Mouse (Mus musculus) midbrain, embryonic 11.5 days (tissue): ENCODE results near the gene Cul5. TPM values are rescaled to one million over a fixed set of nuclear protein-coding genes. Genes with fewer than 3 reads are reported as not detected.

Experiments
- ATAC-seq: fragments of 200-750 bp; cut with Nextera tagmentation; 2 replicates; pipeline ENCODE4 v1.8.0; 2017; ENCODE audit warnings: moderate TSS enrichment, moderate library complexity; ENCODE audit not compliant: low FRiP score
- DNase-seq: peaks from one replicate; pipeline ENCODE4 v3.0.0; 2015; ENCODE audit warnings: low spot score; ENCODE audit errors: missing footprints
- H3K27ac ChIP-seq: fragments of 300-500 bp; sonication (generic); 2 replicates; pipeline ENCODE4 v1.5.1; 2014; ENCODE audit warnings: low read depth, low read length
- H3K27me3 ChIP-seq: fragments of 300-500 bp; sonication (generic); 2 replicates; pipeline ENCODE4 v1.6.1; 2014; ENCODE audit warnings: mild to moderate bottlenecking, low read length, moderate library complexity, mixed read lengths; ENCODE audit not compliant: control insufficient read depth, insufficient read depth
- H3K36me3 ChIP-seq: fragments of 300-500 bp; sonication (generic); 2 replicates; pipeline ENCODE4 v1.6.1; 2014; ENCODE audit warnings: mild to moderate bottlenecking, low read length, moderate library complexity, mixed read lengths; ENCODE audit not compliant: control insufficient read depth, insufficient read depth
- H3K4me1 ChIP-seq: fragments of 300-500 bp; sonication (generic); 2 replicates; pipeline ENCODE4 v1.6.1; 2014; ENCODE audit warnings: low read length; ENCODE audit not compliant: control insufficient read depth, insufficient read depth
- H3K4me2 ChIP-seq: fragments of 300-500 bp; sonication (generic); 2 replicates; pipeline ENCODE4 v1.6.1; 2014; ENCODE audit warnings: mild to moderate bottlenecking, moderate library complexity
- H3K4me3 ChIP-seq: fragments of 300-500 bp; sonication (generic); 2 replicates; pipeline ENCODE4 v1.5.1; 2014; ENCODE audit warnings: low read depth, low read length
- H3K9ac ChIP-seq: fragments of 300-500 bp; sonication (generic); 2 replicates; pipeline ENCODE4 v1.6.1; 2014; ENCODE audit warnings: low read length
- H3K9me3 ChIP-seq: fragments of 300-500 bp; sonication (generic); 2 replicates; pipeline ENCODE4 v1.6.1; 2016; ENCODE audit warnings: low read length; ENCODE audit not compliant: control insufficient read depth
- WGBS: fragments of 180-500 bp; shearing (Covaris S2); extraction: QIAGEN DNeasy Blood & Tissue Kit; methylation state at CpG from one replicate; pipeline ENCODE4 v1.1.7; 2014; 5-methylcytosine and 5-hydroxymethylcytosine counted together
- polyA plus RNA-seq: library from polyadenylated mRNA; unstranded; fragments of >200 nt; fragmentation: Nextera tagmentation; extraction: Ambion mirVana; gene quantifications from 2 replicates; pipeline ENCODE4 v1.2.1, GENCODE M21; 2014

Cul5 gene
- polyA plus RNA-seq, 1 experiment from 2014 or later: 41.6 TPM

DNA sequence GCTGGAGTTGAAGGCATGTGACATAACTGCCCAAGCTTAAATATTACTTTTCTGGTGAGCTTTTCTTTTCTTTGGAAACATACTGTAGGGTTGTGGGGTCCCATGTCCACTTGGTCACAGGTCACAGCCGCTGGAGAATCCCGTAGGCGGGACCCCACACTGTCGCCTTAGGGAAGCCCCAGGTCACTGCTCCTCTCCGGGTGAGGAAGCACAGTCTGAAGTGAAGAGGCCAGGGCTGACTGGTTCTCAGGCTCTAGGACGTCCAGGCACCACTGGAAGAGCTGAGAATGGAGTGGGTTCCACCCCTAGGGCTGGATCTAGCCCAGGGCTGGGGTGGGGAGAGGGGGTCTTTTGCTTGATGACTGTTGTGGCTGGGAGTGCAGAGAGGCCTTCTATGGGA, 71.2 kb downstream of the Cul5 start:
- no peak overlapping the region for H3K9ac ChIP-seq
- 74% methylated on average over 6 of the region's 6 CpGs for WGBS
- no peak overlapping the region for H3K27ac ChIP-seq
- no peaks in the 10 kb centered on the region for H3K4me1 ChIP-seq
- no peak for DNase-seq
- no peak overlapping the region for H3K4me3 ChIP-seq
- H3K4me2 ChIP-seq: no peak overlapping the region
- H3K36me3 ChIP-seq: no peaks in the 10 kb centered on the region
- no peaks in the 10 kb centered on the region for H3K27me3 ChIP-seq
- no peaks in the 10 kb centered on the region for H3K9me3 ChIP-seq
- no peak for ATAC-seq

DNA sequence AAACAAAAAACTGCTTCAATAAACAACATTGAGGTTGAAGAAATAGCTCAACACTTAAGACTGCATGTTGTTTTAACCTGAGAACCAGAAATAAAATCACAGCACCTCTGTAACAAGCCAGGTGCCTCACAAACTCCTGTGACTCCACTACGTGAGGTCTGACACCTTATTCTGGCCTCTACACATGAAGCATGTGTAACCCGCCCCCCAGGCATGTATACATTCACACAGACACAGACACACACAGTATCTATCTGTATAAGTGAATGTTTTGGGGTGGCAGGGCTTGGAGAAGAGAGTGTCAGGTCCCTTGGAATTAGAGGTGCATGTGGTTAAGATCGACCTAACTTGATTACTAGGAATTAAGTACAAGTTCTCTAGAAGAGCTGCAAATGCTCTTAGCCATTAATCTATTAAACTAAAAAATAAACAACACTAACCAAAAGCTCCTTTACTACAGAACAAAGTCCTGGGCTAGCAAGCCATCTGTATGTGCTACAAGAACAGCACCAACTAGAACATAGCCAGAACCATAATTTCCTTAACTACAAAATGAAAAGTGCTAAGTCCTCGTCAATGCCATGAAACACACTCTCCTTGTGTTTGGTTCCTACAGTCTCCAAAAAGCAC, 72.7 kb downstream of the Cul5 start:
- Histone ChIP-seq H3K27me3 (no peaks in the 10 kb centered on the region), H3K36me3 (no peaks in the 10 kb centered on the region), H3K4me1 (no peaks in the 10 kb centered on the region), H3K4me2 (no peak overlapping the region), H3K27ac (no peak overlapping the region), H3K9ac (no peak overlapping the region), H3K4me3 (no peak overlapping the region), H3K9me3 (no peaks in the 10 kb centered on the region)
- ATAC-seq: no peak
- WGBS: 93% methylated on average over 4 of the region's 4 CpGs
- no peak for DNase-seq

DNA sequence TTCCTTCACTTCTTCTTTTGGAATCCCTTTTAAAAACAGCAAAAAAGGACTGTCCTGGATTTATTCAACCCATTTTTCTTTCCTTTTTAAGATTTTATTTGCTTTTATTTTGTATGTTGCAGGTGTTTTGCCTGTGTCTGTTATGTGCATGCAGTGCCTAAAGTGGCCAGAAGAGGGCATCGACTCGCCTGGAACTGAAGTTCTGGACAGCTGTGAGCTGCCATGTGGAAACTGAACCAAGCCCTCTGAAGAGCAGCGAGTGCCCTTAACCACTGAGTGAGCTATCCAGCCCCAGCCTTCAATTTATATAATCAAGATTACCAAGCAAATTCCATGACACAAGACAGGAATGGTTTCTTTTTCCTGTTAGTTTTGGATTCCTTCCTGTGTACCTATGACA, 75.0 kb downstream of the Cul5 start:
- Histone ChIP-seq H3K36me3 (no peaks in the 10 kb centered on the region), H3K27me3 (no peaks in the 10 kb centered on the region), H3K4me3 (no peak overlapping the region), H3K4me1 (no peaks in the 10 kb centered on the region), H3K9ac (no peak overlapping the region), H3K4me2 (no peak overlapping the region), H3K9me3 (no peaks in the 10 kb centered on the region), H3K27ac (no peak overlapping the region)
- ATAC-seq: no peak
- peak; percentile 92 for DNase-seq
- WGBS: 11% methylated on average over 3 of the region's 3 CpGs

DNA sequence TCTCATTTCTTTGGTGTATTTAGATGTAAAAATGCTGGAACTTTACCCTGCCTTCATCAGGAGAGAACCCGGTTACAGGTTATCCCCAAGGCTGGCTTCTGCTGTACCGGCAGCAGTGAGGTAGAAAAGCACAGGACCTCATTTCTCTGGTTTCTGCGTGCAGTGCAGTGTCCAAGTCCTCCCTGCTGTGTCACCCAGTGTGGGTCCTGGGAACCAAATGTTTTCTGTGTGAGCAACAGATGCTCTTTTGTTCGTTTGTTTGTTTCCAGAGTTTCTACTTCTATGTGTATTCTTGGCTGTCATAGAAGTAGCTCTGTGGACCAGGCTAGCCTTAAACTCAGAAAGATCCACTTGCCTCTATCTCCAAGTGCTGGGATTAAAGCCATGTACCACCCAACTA, 87.9 kb downstream of the Cul5 start:
- no peak for ATAC-seq
- no peaks in the 10 kb centered on the region for H3K9me3 ChIP-seq
- H3K4me1 ChIP-seq: no peaks in the 10 kb centered on the region
- DNase-seq: peak; percentile 61
- no peak overlapping the region for H3K9ac ChIP-seq
- no peaks in the 10 kb centered on the region for H3K27me3 ChIP-seq
- 89% methylated on average over 4 of the region's 4 CpGs for WGBS
- no peak overlapping the region for H3K4me3 ChIP-seq
- peaks cover 2% of the 10 kb centered on the region for H3K36me3 ChIP-seq
- H3K4me2 ChIP-seq: no peak overlapping the region
- H3K27ac ChIP-seq: no peak overlapping the region

DNA sequence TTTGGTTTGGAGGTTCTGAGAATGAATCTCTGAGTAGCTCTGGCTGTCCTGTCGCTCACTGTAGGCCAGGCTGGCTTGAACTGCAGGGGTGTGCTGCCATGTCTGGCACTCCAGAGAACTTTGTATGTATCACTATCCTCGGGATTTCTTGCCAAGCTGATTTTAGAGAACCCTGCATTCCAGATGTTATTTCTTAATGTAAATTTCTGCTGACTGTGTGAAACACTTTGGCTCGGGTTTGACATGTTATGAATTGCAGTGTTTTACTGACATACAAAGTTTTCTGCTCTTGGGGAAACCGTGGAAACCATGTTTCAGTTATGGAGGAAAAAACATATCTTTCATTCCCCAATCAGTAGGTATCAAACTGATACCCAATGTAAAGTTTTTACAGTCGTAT, 94.1 kb downstream of the Cul5 start:
- Histone ChIP-seq H3K4me2 (no peak overlapping the region), H3K27me3 (no peaks in the 10 kb centered on the region), H3K4me3 (no peak overlapping the region), H3K36me3 (peaks cover 7% of the 10 kb centered on the region; the same call in 1 of the 2 replicates), H3K4me1 (no peaks in the 10 kb centered on the region), H3K9ac (no peak overlapping the region), H3K27ac (no peak overlapping the region), H3K9me3 (no peaks in the 10 kb centered on the region)
- peak; percentile 61 for DNase-seq
- ATAC-seq: no peak
- 89% methylated on average over 5 of the region's 5 CpGs for WGBS

DNA sequence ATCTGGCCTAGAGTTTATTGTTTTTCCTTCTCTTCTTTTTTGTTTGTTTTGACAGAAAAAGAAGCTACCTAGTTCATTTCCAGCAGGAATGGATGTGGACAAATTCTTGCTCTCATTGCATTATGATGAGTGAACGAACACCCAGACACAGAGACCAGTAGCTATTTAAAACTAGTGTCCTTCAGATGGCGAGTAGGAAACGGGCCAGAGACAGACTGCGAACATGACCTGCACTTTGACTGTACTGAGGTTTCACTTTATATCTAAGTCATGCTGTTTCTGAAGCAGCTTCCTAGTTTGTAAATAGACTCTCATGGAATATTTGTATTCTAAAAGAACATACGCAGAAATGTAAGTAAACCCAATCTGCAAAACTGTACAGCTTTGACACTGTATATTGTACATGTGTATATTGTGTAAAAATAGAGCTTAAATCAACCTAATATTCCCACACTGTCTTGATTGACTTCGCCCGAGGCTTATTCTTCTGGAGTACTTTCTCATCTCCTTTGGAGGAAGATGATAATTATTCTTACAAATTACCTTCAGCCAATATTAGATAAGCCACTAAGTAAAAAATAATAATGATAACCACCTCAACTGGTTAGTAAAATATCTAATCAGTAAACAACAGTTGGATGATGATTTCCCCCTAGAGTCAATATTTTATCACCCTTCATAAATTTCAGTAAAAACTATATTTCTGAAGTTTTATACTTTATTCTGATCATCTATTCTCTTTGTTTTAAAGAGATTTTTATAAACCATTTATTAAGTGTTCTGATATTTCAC, 97.1 kb downstream of the Cul5 start:
- WGBS: 96% methylated on average over 7 of the region's 7 CpGs
- no peaks in the 10 kb centered on the region for H3K4me1 ChIP-seq
- ATAC-seq (no peak), DNase-seq (peak; percentile 56)
- H3K27ac ChIP-seq: no peak overlapping the region
- no peaks in the 10 kb centered on the region for H3K27me3 ChIP-seq
- H3K9me3 ChIP-seq: no peaks in the 10 kb centered on the region
- H3K9ac ChIP-seq: no peak overlapping the region
- H3K4me3 ChIP-seq: no peak overlapping the region
- H3K4me2 ChIP-seq: no peak overlapping the region
- peaks cover 16% of the 10 kb centered on the region for H3K36me3 ChIP-seq

DNA sequence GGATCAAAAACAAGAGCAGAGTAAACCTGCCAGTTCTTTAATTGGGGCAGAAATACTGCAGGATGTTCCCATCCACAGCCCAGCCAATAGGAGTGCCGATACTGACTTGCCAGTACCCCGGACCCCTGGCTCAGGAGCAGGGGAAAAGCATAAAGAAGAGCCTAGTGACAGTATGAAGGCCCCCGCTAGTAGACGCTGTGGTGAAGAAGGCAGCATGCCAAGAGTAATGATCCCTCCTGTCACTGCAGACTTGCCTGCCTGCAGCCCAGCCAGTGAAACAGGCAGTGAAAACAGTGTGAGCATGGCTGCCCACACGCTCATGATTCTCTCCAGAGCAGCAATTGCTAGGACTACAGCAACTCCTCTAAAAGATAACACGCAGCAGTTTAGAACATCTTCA, 99.2 kb downstream of the Cul5 start:
- H3K9me3 ChIP-seq: no peaks in the 10 kb centered on the region
- 96% methylated on average over 6 of the region's 6 CpGs for WGBS
- no peak overlapping the region for H3K27ac ChIP-seq
- no peaks in the 10 kb centered on the region for H3K4me1 ChIP-seq
- peaks cover 20% of the 10 kb centered on the region for H3K36me3 ChIP-seq
- ATAC-seq: no peak
- H3K27me3 ChIP-seq: no peaks in the 10 kb centered on the region
- no peak overlapping the region for H3K9ac ChIP-seq
- no peak overlapping the region for H3K4me3 ChIP-seq
- no peak overlapping the region for H3K4me2 ChIP-seq
- peak; percentile 78 for DNase-seq

Other genes starting within 250 kb of the Cul5 start
- gene Atm, start 133.3 kb downstream of the Cul5 start, polyA plus RNA-seq: 17.7 and 18.0 TPM in 2 replicates
- 22.2 and 25.4 TPM in 2 replicates for gene Npat, start 133.0 kb downstream of the Cul5 start, polyA plus RNA-seq
- gene Acat1, start 59.6 kb downstream of the Cul5 start, polyA plus RNA-seq: 52.7 and 53.2 TPM in 2 replicates
- gene Rab39, start 36.2 kb upstream of the Cul5 start, polyA plus RNA-seq: 4.6 and 6.2 TPM in 2 replicates
- gene Slc35f2, start 101.5 kb upstream of the Cul5 start, polyA plus RNA-seq: 2.3 and 2.4 TPM in 2 replicates
- gene Sln, start 180.2 kb upstream of the Cul5 start, polyA plus RNA-seq: not detected in 2 replicates